Mouse (Mus musculus): ENCODE results near the gene Gm17374. TPM values are rescaled to one million over a fixed set of nuclear protein-coding genes. Genes with fewer than 3 reads are reported as not detected.

The Gm17374 gene
- polyA plus RNA-seq, 1 experiment from 2014 or later: not detected

GRCm38 (mm10) chr2:140202573-140202972, 50.7 kb downstream of the Gm17374 start:
- H3K36me3 ChIP-seq: peaks cover 59% of the 10 kb centered on the region
- H3K9me3 ChIP-seq: no peaks in the 10 kb centered on the region
- no peaks in the 10 kb centered on the region for H3K4me1 ChIP-seq (replicated peaks)
- 95% methylated on average over 5 of the region's 5 CpGs for WGBS
- DNase-seq (ENCODE audit: low spot score): no peak
- H3K27me3 ChIP-seq (ENCODE audit: insufficient read depth, poor library complexity, severe bottlenecking): no peaks in the 10 kb centered on the region
- no peak overlapping the region for H3K4me3 ChIP-seq
- H3K27ac ChIP-seq: no peak overlapping the region

Other genes with a start within 250 kb of the Gm17374 start
- gene Tasp1, start 85.2 kb upstream of the Gm17374 start, polyA plus RNA-seq (2016; fragmentation: Nextera tagmentation; extraction: Ambion mirVana): 14.8 and 16.7 TPM in 2 replicates
- gene Esf1, start 18.5 kb downstream of the Gm17374 start, polyA plus RNA-seq (2016; fragmentation: Nextera tagmentation; extraction: Ambion mirVana): 16.5 and 26.4 TPM in 2 replicates
- gene Ndufaf5, start 18.6 kb downstream of the Gm17374 start, polyA plus RNA-seq (2016; fragmentation: Nextera tagmentation; extraction: Ambion mirVana): 28.8 and 29.2 TPM in 2 replicates
- gene Sel1l2, start 237.7 kb downstream of the Gm17374 start, polyA plus RNA-seq (2016; fragmentation: Nextera tagmentation; extraction: Ambion mirVana): not detected in 2 replicates
- 38.0 and 41.9 TPM in 2 replicates for gene Macrod2, start 243.3 kb downstream of the Gm17374 start, polyA plus RNA-seq (2016; fragmentation: Nextera tagmentation; extraction: Ambion mirVana)

Measured in hindbrain, embryonic 10.5 days (tissue).